Mouse (Mus musculus) E14TG2a.4 (cell line): Measurements from ENCODE around the gene Tor4a.

Experiments
- CTCF ChIP-seq: conservative IDR thresholded peaks from 2 replicates; pipeline ENCODE4 v1.5.1; 2014; ENCODE audit warnings: low read length
- NANOG ChIP-seq: IDR thresholded peaks from 2 replicates; pipeline ENCODE4 v1.6.1; 2014; ENCODE audit warnings: borderline replicate concordance, low read length, mixed read lengths
- POU5F1 ChIP-seq: IDR thresholded peaks from 2 replicates; pipeline ENCODE4 v1.6.1; 2014; ENCODE audit warnings: low read length, borderline replicate concordance

GRCm38 (mm10) chr2:25176573-25176972 lies 20.1 kb downstream of the Tor4a start:
- TF ChIP-seq CTCF (no peak), NANOG (no peak), POU5F1 (no peak)
